Mouse (Mus musculus) forebrain, embryonic 10.5 days (tissue): ENCODE measurements around the gene Hypk. TPM values are rescaled to one million over a fixed set of nuclear protein-coding genes. Genes with fewer than 3 reads are reported as not detected.

Experiments used
- DNase-seq: peaks from one replicate; pipeline ENCODE4 v3.0.0-alpha.2; 2017; ENCODE audit warnings: low spot score; ENCODE audit errors: extremely low spot score
- H3K27ac ChIP-seq: fragments of 300-500 bp; sonication (generic); 2 replicates; pipeline ENCODE4 v1.5.1; 2016; ENCODE audit warnings: mild to moderate bottlenecking
- H3K27me3 ChIP-seq: fragments of 300-500 bp; sonication (generic); 2 replicates; pipeline ENCODE4 v1.6.1; 2016; ENCODE audit warnings: mild to moderate bottlenecking; ENCODE audit not compliant: poor library complexity, severe bottlenecking
- H3K36me3 ChIP-seq: fragments of 300-500 bp; sonication (generic); replicated peaks from 2 replicates; pipeline ENCODE4 v1.6.1; 2016; ENCODE audit warnings: mild to moderate bottlenecking, moderate library complexity
- H3K4me1 ChIP-seq: fragments of 300-500 bp; sonication (generic); 2 replicates; pipeline ENCODE4 v1.6.1; 2016
- H3K4me3 ChIP-seq: fragments of 300-500 bp; sonication (generic); 2 replicates; pipeline ENCODE4 v1.5.1; 2016; ENCODE audit warnings: mild to moderate bottlenecking, moderate library complexity
- H3K9me3 ChIP-seq: fragments of 300-500 bp; sonication (generic); 2 replicates; pipeline ENCODE4 v1.6.1; 2016; ENCODE audit warnings: mild to moderate bottlenecking, moderate library complexity
- WGBS: fragments of 180-500 bp; shearing (Covaris S2); methylation state at CpG from one replicate; pipeline ENCODE4 v1.1.7; 2016; 5-methylcytosine and 5-hydroxymethylcytosine counted together
- polyA plus RNA-seq: library from polyadenylated mRNA; unstranded; fragments of >200 nt; fragmentation: Nextera tagmentation; extraction: Ambion mirVana; gene quantifications from 2 replicates; pipeline ENCODE4 v1.2.1, GENCODE M21; 2016

Hypk gene
- 142 and 161 TPM in 2 replicates for polyA plus RNA-seq

DNA sequence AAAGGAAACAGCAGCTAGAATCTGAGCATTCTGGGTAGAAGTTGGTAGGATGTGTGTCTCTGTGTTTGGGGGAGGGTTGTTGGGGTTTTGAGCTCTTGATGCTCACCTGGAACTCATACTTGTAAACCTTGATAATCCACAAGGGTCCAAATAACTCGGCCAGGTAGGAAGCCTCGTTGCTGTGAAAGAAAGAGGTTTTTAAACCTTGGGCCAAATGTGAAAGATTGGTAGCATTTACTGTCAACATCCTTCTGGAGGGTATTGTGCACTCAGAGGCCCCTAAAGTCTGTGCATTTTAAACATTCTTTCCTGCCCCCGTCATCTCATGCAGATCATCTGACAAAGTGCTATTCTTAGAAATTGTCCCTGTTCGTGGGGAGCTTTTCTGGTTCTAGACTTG is at the start of gene Hypk:
Gene Hypk (plus strand): TSS at position 301 of the 400 bp plus-strand sequence.
- H3K4me1 ChIP-seq: peaks cover 37% of the 10 kb centered on the region
- no peak for DNase-seq
- H3K4me3 ChIP-seq: peak within 1 kb of the TSS; percentile 10; the same call in 1 of the 2 replicates
- H3K27ac ChIP-seq: no peak within 1 kb of the TSS
- 88% methylated on average over 4 of the region's 4 CpGs for WGBS
- H3K9me3 ChIP-seq: no peaks in the 10 kb centered on the region
- H3K27me3 ChIP-seq: no peaks in the 10 kb centered on the region
- H3K36me3 ChIP-seq: peaks cover 42% of the 10 kb centered on the region

DNA sequence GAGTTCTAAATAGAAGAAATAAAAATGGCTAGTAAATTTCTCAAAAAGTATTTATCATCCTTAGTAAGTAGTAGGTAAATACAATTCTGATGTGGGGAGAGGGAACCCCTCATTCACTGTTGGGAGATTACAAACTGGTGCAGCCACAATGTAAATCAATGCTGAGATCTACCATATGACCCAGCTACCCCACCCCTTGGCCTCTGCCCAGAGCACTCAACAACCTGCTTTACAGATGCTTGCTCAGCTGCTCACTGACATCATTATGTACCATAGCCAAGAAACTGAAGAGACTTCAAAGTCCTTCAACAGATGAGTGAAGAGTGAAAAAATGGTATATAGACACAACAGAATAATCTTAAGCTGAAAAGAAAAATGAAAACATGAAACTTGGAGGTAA is 49.8 kb upstream of the Hypk start:
- Histone ChIP-seq H3K27ac (no peak overlapping the region), H3K36me3 (no peaks in the 10 kb centered on the region), H3K27me3 (no peaks in the 10 kb centered on the region), H3K9me3 (no peaks in the 10 kb centered on the region), H3K4me1 (no peaks in the 10 kb centered on the region), H3K4me3 (no peak overlapping the region)
- no peak for DNase-seq

GRCm38 (mm10) chr2:121408160-121408559 is 44.9 kb upstream of the Hypk start:
- peak; percentile 29 for DNase-seq
- 29% methylated on average over 4 of the region's 4 CpGs for WGBS
- Histone ChIP-seq H3K9me3 (no peaks in the 10 kb centered on the region), H3K36me3 (no peaks in the 10 kb centered on the region), H3K27ac (no peak overlapping the region), H3K4me1 (peaks cover 9% of the 10 kb centered on the region), H3K4me3 (no peak overlapping the region), H3K27me3 (no peaks in the 10 kb centered on the region)

GRCm38 (mm10) chr2:121412843-121413386 is 40.2 kb upstream of the Hypk start:
- no peak for DNase-seq
- WGBS: 15% methylated on average over 4 of the region's 4 CpGs
- Histone ChIP-seq H3K9me3 (no peaks in the 10 kb centered on the region), H3K4me3 (peak overlapping the region; percentile 79), H3K4me1 (peaks cover 36% of the 10 kb centered on the region), H3K36me3 (peaks cover 28% of the 10 kb centered on the region), H3K27me3 (no peaks in the 10 kb centered on the region), H3K27ac (peak overlapping the region; percentile 97)

- under 1% methylated on average over 67 of the region's 68 CpGs for WGBS
- peaks cover 36% of the 10 kb centered on the region for H3K4me1 ChIP-seq
- H3K9me3 ChIP-seq: no peaks in the 10 kb centered on the region
- H3K36me3 ChIP-seq: peaks cover 34% of the 10 kb centered on the region
- peak; percentile 97 for DNase-seq
- no peaks in the 10 kb centered on the region for H3K27me3 ChIP-seq
- peak within 1 kb of the TSS; percentile 79 for H3K4me3 ChIP-seq
- peak within 1 kb of the TSS; percentile 97 for H3K27ac ChIP-seq
Observed at GRCm38 (mm10) chr2:121413387-121414042, 39.6 kb upstream of the Hypk start, which contains the start of the genes Pdia3 and Catsper2. Gene Pdia3 (plus strand): TSS chr2:121413775. Gene Catsper2 (minus strand): TSS chr2:121413792.

DNA sequence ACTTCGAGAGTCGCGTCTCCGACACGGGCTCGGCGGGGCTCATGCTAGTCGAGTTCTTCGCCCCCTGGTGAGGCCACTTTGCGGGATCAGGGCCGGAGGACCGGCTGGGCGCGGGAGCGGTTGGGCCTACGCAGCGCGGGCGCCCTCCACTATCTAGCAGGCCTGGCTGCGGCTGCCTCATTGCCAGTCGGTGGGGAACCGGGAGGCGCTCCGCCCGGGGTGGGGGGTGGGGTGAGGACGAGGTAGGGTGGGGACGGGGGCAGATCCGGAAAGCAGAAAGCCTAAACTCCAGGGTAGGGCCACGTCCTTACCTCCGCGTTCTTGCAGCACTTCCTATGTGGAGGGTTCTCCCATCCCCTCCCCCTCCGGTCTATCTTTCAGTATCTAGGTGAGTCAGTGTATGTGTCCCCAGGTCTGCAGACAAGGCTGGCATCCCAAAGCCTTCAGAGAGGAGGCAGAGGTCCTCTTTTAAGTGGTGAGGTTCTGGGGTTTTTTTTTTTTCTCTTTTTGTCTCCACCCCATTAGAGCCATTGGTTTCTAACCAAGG is 38.9 kb upstream of the Hypk start:
- WGBS: under 1% methylated on average over 32 of the region's 32 CpGs
- Histone ChIP-seq H3K4me3 (peak overlapping the region; percentile 79), H3K27me3 (no peaks in the 10 kb centered on the region), H3K4me1 (peaks cover 36% of the 10 kb centered on the region), H3K27ac (peak overlapping the region; percentile 97), H3K36me3 (peaks cover 41% of the 10 kb centered on the region), H3K9me3 (no peaks in the 10 kb centered on the region)
- DNase-seq: no peak

DNA sequence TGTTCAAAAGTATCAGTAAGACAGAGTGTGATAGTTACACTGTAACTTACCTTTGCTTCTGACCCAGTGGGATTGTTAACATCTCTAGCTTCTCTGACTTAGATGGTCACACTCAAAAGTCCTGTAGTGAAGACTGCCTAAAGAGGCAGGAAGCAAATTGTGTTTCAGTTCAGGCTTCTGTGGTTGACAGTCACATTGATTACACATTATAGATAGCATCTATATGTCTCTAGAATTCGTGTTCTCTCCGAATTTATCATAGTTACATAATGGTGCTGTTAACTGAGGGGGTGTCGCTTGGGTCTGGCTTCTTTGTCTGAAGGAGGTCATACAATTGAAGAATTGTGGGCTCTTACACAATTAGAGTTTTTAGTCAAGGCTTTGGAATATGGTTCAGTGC is 38.0 kb upstream of the Hypk start:
- Histone ChIP-seq H3K4me1 (peaks cover 36% of the 10 kb centered on the region), H3K4me3 (peak overlapping the region; percentile 79), H3K9me3 (no peaks in the 10 kb centered on the region), H3K36me3 (peaks cover 48% of the 10 kb centered on the region), H3K27ac (no peak overlapping the region), H3K27me3 (no peaks in the 10 kb centered on the region)
- DNase-seq: no peak
- WGBS: 76% methylated on average over 3 of the region's 3 CpGs

GRCm38 (mm10) chr2:121415591-121415990 is 37.5 kb upstream of the Hypk start:
- H3K27ac ChIP-seq: no peak overlapping the region
- WGBS: 93% methylated on average over 3 of the region's 3 CpGs
- peaks cover 52% of the 10 kb centered on the region for H3K36me3 ChIP-seq
- H3K27me3 ChIP-seq: no peaks in the 10 kb centered on the region
- peaks cover 36% of the 10 kb centered on the region for H3K4me1 ChIP-seq
- no peaks in the 10 kb centered on the region for H3K9me3 ChIP-seq
- peak overlapping the region; percentile 79 for H3K4me3 ChIP-seq
- DNase-seq: no peak

DNA sequence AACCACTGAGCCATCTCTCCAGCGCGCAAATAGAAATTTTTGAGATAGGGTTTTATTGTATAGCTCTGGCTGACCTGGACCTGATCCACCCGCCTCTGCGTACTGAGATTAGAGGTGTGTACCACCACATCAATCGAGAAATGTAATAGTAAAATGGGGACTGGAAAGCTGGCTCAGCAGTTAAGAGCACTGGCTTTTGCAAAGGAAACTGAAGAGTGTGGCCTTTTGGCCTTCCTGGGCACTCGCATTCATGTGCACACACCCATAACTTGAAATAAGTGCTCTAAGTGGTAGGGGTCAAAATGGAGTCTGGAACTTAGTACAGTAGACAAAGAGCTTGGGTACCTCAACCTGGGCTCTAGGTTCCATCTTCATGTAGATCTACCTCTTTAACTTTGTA is 36.7 kb upstream of the Hypk start:
- no peak for DNase-seq
- WGBS: 94% methylated on average over 6 of the region's 6 CpGs

DNA sequence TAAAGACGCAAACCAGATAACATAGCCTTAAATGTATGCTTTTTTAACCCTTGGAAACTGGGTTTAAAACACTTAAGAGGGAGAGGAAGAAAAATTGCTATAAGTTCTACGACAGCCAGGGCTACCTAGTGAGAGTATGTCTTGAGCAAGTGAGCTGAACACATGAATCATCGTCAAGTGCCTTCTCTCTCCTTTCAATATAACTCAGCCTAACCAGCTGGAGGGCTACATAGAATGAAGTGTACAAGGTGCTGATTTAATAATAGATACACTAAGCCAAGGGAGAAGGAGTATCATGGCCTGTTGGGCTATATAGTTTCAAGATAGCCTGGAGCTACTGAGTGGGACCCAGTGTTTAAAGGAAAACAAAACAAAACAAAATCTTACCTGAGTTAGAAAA is 34.6 kb upstream of the Hypk start:
- H3K4me3 ChIP-seq: no peak overlapping the region
- H3K9me3 ChIP-seq: no peaks in the 10 kb centered on the region
- no peak overlapping the region for H3K27ac ChIP-seq
- no peak for DNase-seq
- 92% methylated on average over 3 of the region's 3 CpGs for WGBS
- H3K36me3 ChIP-seq: peaks cover 81% of the 10 kb centered on the region
- no peaks in the 10 kb centered on the region for H3K27me3 ChIP-seq
- H3K4me1 ChIP-seq: peaks cover 24% of the 10 kb centered on the region

More for the DNA sequence above, 36.7 kb upstream of the Hypk start:
- H3K4me3 ChIP-seq: peak overlapping the region; percentile 79; the same call in 1 of the 2 replicates
- H3K9me3 ChIP-seq: no peaks in the 10 kb centered on the region
- no peaks in the 10 kb centered on the region for H3K27me3 ChIP-seq
- H3K4me1 ChIP-seq: peaks cover 36% of the 10 kb centered on the region
- peaks cover 60% of the 10 kb centered on the region for H3K36me3 ChIP-seq
- H3K27ac ChIP-seq: no peak overlapping the region

DNA sequence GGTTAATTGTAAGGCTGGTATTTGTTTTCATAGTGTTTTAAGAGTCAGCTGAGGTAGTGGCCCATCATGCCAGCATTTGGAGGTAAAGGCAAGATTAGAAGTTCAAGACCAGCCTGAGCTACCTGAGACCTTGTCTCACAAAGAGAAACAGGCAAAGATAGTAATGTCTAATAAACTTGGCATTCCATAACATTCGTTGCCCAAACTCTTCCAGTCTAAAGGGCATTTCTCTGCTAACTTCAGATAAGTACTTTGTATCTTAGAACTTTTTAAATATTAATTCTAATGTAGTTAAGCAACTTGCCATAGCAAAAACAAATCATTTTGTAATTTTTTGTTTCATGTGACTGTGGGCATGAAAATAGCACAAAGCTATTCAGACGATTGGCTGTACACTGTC is 29.9 kb upstream of the Hypk start:
- no peaks in the 10 kb centered on the region for H3K27me3 ChIP-seq
- H3K4me1 ChIP-seq: no peaks in the 10 kb centered on the region
- peaks cover 97% of the 10 kb centered on the region for H3K36me3 ChIP-seq
- no peak for DNase-seq
- WGBS: 91% methylated on average over 2 of the region's 2 CpGs
- no peaks in the 10 kb centered on the region for H3K9me3 ChIP-seq
- H3K27ac ChIP-seq: no peak overlapping the region
- H3K4me3 ChIP-seq: no peak overlapping the region

DNA sequence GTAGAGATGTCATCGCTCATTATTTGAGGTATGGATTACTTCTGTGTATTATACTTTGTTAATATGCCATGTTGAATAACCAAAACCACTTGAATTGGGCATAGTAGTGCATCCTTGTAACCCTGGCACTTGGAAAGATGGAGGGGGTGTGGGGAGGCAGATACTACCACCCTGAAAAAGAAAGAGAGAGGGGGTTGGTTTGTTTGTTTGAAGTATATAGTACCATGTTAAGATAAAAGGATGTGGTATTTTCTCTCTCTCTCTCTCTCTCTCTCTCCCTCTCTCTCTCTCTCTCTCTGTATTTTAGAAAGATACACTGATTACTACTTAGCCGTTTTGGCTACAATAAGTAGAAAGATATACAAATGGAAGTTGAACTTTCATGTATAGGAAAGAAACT is 27.2 kb upstream of the Hypk start:
- Histone ChIP-seq H3K9me3 (no peaks in the 10 kb centered on the region), H3K36me3 (peaks cover 99% of the 10 kb centered on the region), H3K27ac (no peak overlapping the region), H3K4me1 (no peaks in the 10 kb centered on the region), H3K4me3 (no peak overlapping the region), H3K27me3 (no peaks in the 10 kb centered on the region)
- DNase-seq: no peak
- WGBS: 95% methylated on average over 2 of the region's 2 CpGs

DNA sequence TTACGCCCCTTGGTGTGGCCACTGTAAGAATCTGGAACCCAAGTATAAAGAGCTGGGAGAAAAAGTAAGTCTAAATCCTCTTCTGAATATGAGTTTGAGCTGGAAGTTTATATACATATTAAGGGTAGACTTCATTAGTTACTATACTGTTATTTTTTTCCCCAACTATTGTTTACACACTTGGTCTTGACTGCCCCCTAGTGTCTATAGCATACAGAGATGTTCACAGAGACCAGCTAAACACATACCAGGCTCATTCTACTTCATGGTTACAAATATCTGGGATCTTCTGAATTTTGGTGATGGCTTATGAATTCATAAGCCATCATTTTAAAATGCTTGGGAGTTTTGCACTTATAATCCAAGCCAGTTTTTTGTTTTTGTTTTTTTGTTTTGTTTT is 18.2 kb upstream of the Hypk start:
- Histone ChIP-seq H3K9me3 (no peaks in the 10 kb centered on the region), H3K36me3 (peaks cover 99% of the 10 kb centered on the region), H3K4me3 (no peak overlapping the region), H3K27me3 (no peaks in the 10 kb centered on the region), H3K27ac (no peak overlapping the region), H3K4me1 (no peaks in the 10 kb centered on the region)
- WGBS: 95% methylated on average over 1 of the region's 1 CpGs
- no peak for DNase-seq
